Mouse (Mus musculus) forebrain, embryonic 12.5 days (tissue): ENCODE measurements around the gene Sept8. TPM values are rescaled to one million over a fixed set of nuclear protein-coding genes. Genes with fewer than 3 reads are reported as not detected.

ENCODE experiments used
- ATAC-seq: fragments of 200-750 bp; cut with Nextera tagmentation; 2 replicates; pipeline ENCODE4 v1.8.0; 2017; ENCODE audit warnings: moderate TSS enrichment; ENCODE audit not compliant: low FRiP score
- H3K27ac ChIP-seq: fragments of 300-500 bp; sonication (generic); 2 replicates; pipeline ENCODE4 v1.5.1; 2016; ENCODE audit warnings: mild to moderate bottlenecking
- H3K27me3 ChIP-seq: fragments of 300-500 bp; sonication (generic); 2 replicates; pipeline ENCODE4 v1.6.1; 2016; ENCODE audit warnings: mild to moderate bottlenecking
- H3K36me3 ChIP-seq: fragments of 300-500 bp; sonication (generic); replicated peaks from 2 replicates; pipeline ENCODE4 v1.6.1; 2016; ENCODE audit warnings: mild to moderate bottlenecking
- H3K4me1 ChIP-seq: fragments of 300-500 bp; sonication (generic); 2 replicates; pipeline ENCODE4 v1.6.1; 2016
- H3K4me2 ChIP-seq: fragments of 300-500 bp; sonication (generic); 2 replicates; pipeline ENCODE4 v1.6.1; 2016; ENCODE audit warnings: mild to moderate bottlenecking, moderate library complexity
- H3K4me3 ChIP-seq: fragments of 300-500 bp; sonication (generic); replicated peaks from 2 replicates; pipeline ENCODE4 v1.5.1; 2016; ENCODE audit warnings: mild to moderate bottlenecking
- H3K9ac ChIP-seq: fragments of 300-500 bp; sonication (generic); 2 replicates; pipeline ENCODE4 v1.6.1; 2016; ENCODE audit warnings: mild to moderate bottlenecking
- H3K9me3 ChIP-seq: fragments of 300-500 bp; sonication (generic); 2 replicates; pipeline ENCODE4 v1.6.1; 2016
- WGBS: fragments of 180-500 bp; shearing (Covaris S2); methylation state at CpG from one replicate; pipeline ENCODE4 v1.1.7; 2016; 5-methylcytosine and 5-hydroxymethylcytosine counted together
- polyA plus RNA-seq: library from polyadenylated mRNA; unstranded; fragments of >200 nt; fragmentation: Nextera tagmentation; extraction: Ambion mirVana; gene quantifications from 2 replicates; pipeline ENCODE4 v1.2.1, GENCODE M21; 2016

Gene Sept8
- polyA plus RNA-seq, 1 experiment from 2014 or later, result 22.5 TPM

DNA sequence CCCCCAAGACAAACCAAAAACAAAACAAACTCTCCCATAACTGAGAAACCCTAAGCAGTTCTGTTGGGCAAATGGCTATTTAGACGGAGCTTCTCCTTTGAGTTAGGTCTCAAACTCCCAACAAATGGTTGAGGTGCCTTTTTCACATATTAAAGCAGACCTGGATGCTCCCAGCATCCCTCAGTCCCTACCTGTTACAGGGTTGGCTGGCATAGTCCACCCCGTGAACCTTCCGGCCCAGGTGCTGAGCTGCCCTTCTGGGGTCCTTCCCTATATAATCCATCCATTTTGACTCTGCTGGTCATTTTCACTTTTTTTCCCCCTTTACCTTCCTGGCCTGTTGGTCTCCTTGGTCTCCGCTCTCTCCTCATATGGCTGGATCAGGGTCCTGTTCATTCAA, 47.6 kb downstream of the Sept8 start:
- WGBS, result 86% methylated on average over 4 of the region's 4 CpGs
- peak overlapping the region; percentile 84 for H3K9ac ChIP-seq
- peak overlapping the region; percentile 75 for H3K4me2 ChIP-seq
- H3K4me1 ChIP-seq, result peaks cover 21% of the 10 kb centered on the region
- H3K27me3 ChIP-seq, result no peaks in the 10 kb centered on the region
- ATAC-seq, result peak; percentile 12; the same call in 1 of the 2 replicates
- peak overlapping the region; percentile 87 for H3K4me3 ChIP-seq
- peaks cover 14% of the 10 kb centered on the region for H3K36me3 ChIP-seq
- H3K27ac ChIP-seq, result no peak overlapping the region; the same call in 1 of the 2 replicates
- no peaks in the 10 kb centered on the region for H3K9me3 ChIP-seq

DNA sequence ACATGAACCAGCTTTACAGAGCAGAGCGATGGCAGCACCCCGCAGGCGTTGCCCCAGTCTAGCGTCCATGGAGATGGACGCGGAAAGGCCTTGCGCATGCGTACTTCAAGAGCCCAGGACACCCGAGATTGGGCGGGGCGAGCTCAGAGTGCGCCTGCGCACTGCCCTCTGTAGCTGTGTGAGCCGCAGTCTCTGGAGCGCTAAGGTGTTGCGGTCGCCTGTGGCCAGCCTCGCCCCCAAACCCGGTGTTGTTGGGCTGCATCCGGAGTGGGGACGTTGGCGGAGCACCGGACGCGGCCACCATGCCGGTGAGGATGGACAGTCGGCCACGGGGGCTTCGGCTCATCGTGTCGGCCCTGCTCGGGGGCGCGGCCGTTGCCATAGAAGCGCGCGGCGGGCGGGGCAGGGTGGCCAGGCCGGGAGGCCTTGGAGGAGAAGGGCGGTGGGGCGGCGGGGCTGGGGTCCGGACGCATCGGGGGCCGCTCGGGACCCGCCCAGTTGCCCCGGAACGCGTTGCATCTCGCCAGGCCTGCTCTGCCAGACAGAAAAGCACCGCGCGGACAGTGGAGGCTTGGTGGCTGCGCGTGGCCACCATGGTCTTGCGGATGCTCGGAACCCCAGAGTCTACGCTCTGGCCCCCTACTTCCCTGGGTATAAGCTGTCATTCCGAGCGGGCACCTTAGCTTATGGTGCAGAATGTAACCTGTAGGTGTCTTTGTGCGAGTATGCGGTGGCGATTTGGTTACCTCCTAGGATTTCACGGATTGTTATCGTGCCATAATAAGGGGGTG, 48.4 kb downstream of the Sept8 start, which contains the start of gene Kif3a:
Gene Kif3a (plus strand): TSS at position 156 of the 791 bp plus-strand sequence.
- ATAC-seq, result peak; percentile 97
- WGBS, result under 1% methylated on average over 69 of the region's 69 CpGs

DNA sequence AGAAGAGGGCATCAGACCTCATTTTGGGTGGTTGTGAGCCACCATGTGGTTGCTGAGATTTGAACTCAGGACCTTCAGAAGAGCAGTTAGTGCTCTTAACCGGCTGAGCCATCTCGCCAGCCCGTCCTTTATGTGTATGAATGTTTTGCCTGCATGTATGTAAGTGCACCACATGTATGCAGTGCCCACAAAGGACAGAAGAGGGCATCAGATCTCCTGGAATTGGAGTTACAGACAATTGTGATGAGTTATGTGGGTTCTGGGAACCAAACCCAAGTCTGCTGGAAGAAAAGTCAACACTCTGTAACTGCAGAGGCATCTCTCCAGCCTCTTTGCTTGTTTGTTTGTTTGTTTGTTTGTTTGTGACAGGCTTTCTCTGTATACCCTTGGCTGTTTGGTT, 61.5 kb downstream of the Sept8 start:
- H3K9ac ChIP-seq, result no peak overlapping the region
- H3K9me3 ChIP-seq, result no peaks in the 10 kb centered on the region
- no peak for ATAC-seq
- peaks cover 68% of the 10 kb centered on the region for H3K36me3 ChIP-seq
- no peak overlapping the region for H3K27ac ChIP-seq
- no peak overlapping the region for H3K4me2 ChIP-seq
- 95% methylated on average over 3 of the region's 3 CpGs for WGBS
- H3K4me1 ChIP-seq, result no peaks in the 10 kb centered on the region
- H3K4me3 ChIP-seq, result no peak overlapping the region
- H3K27me3 ChIP-seq, result no peaks in the 10 kb centered on the region

More for the DNA sequence above, 48.4 kb downstream of the Sept8 start, which contains the start of gene Kif3a:
- Histone ChIP-seq H3K4me3 (peak within 1 kb of the TSS; percentile 87), H3K9ac (peak within 1 kb of the TSS; percentile 84), H3K27me3 (no peaks in the 10 kb centered on the region), H3K9me3 (no peaks in the 10 kb centered on the region), H3K4me2 (peak within 1 kb of the TSS; percentile 75), H3K36me3 (peaks cover 19% of the 10 kb centered on the region), H3K27ac (peak within 1 kb of the TSS; percentile 82), H3K4me1 (peaks cover 21% of the 10 kb centered on the region)

DNA sequence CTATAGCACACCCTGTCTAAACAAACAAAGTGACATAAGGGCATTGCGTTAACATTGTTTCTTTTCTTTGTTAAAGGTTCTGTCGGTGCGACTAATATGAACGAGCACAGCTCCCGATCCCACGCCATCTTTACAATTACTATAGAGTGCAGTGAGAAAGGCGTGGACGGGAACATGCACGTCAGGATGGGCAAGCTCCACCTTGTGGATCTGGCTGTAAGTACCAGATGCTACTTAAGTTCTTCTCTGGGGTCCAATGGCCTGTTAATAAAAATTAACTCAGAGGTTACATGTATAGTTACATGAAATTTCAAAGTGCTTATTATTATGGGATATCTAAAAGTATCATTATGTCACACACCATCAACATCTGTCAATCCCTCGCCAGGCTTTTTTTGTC, 64.1 kb downstream of the Sept8 start:
- H3K4me3 ChIP-seq, result no peak overlapping the region
- no peaks in the 10 kb centered on the region for H3K27me3 ChIP-seq
- H3K9ac ChIP-seq, result no peak overlapping the region
- no peak overlapping the region for H3K27ac ChIP-seq
- H3K4me2 ChIP-seq, result no peak overlapping the region
- peaks cover 78% of the 10 kb centered on the region for H3K36me3 ChIP-seq
- no peaks in the 10 kb centered on the region for H3K9me3 ChIP-seq
- ATAC-seq, result no peak
- WGBS, result 76% methylated on average over 10 of the region's 10 CpGs
- no peaks in the 10 kb centered on the region for H3K4me1 ChIP-seq

DNA sequence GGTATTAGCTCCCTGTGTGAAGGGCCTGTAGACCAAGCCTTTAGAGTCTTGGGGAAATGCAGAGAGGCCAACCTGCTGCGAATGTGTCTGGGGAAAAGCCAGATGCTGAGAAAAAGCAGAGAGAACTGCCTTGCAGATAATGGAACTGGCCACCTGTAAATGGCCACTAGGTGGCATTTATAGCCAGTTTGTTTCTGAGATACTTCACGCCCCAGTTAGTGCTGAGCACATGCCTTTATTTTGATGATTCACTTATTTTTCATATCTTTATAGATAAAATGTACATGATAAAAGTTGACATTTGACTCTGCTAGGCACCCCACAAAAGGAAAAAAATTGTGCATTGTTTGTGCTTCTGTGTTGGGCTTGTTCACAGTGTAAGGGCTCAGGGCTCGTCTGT, 65.8 kb downstream of the Sept8 start:
- Histone ChIP-seq H3K4me2 (no peak overlapping the region), H3K27ac (no peak overlapping the region), H3K4me1 (no peaks in the 10 kb centered on the region), H3K36me3 (peaks cover 81% of the 10 kb centered on the region), H3K4me3 (no peak overlapping the region), H3K27me3 (no peaks in the 10 kb centered on the region), H3K9ac (no peak overlapping the region), H3K9me3 (no peaks in the 10 kb centered on the region)
- 68% methylated on average over 3 of the region's 3 CpGs for WGBS
- no peak for ATAC-seq

DNA sequence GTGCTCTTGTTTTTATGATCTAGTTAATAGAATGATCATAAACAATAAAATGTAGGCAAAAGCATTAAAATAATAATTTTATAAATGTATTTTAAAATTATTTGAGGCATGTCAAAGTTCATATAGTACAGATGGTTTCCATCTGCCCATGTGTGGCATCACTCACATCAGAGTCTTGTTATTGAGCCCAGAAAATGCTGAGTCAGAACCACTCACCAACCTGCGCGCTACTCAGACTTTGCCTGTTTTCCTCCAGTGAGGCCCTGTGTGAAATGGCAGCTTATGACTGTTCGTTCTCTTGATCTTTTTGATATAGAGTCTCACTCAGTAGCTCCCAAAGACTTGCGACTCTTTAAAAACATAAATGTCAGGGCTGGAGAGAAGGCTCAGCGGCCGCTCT, 66.5 kb downstream of the Sept8 start:
- Histone ChIP-seq H3K9ac (no peak overlapping the region), H3K36me3 (peaks cover 76% of the 10 kb centered on the region), H3K27me3 (no peaks in the 10 kb centered on the region), H3K4me2 (no peak overlapping the region), H3K9me3 (no peaks in the 10 kb centered on the region), H3K27ac (no peak overlapping the region), H3K4me3 (no peak overlapping the region), H3K4me1 (no peaks in the 10 kb centered on the region)
- 97% methylated on average over 6 of the region's 6 CpGs for WGBS
- no peak for ATAC-seq

DNA sequence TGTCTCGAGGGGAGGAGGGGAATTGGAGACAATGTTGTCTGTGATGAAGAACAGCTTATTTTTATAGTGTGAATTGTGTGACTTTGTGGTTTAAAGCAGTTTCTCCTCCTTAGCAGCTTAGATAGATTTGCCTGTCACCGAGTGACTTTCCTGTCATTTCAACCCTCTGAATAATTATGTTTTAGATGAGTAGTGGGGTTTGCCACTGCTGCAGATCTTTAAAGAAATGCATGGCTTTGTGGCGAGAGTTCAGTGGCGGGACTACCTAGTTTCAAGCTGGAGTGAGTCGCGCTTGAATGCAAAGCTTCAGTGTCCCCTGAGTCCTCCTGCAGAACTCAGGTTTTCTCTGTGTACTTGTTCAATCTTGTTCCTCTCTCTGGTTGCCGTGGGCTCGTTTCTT, 69.2 kb downstream of the Sept8 start:
- no peak for ATAC-seq
- peaks cover 79% of the 10 kb centered on the region for H3K36me3 ChIP-seq
- no peak overlapping the region for H3K4me2 ChIP-seq
- H3K27me3 ChIP-seq, result no peaks in the 10 kb centered on the region
- H3K4me3 ChIP-seq, result no peak overlapping the region
- no peak overlapping the region for H3K27ac ChIP-seq
- H3K9ac ChIP-seq, result no peak overlapping the region
- no peaks in the 10 kb centered on the region for H3K9me3 ChIP-seq
- H3K4me1 ChIP-seq, result no peaks in the 10 kb centered on the region
- WGBS, result 82% methylated on average over 8 of the region's 8 CpGs

DNA sequence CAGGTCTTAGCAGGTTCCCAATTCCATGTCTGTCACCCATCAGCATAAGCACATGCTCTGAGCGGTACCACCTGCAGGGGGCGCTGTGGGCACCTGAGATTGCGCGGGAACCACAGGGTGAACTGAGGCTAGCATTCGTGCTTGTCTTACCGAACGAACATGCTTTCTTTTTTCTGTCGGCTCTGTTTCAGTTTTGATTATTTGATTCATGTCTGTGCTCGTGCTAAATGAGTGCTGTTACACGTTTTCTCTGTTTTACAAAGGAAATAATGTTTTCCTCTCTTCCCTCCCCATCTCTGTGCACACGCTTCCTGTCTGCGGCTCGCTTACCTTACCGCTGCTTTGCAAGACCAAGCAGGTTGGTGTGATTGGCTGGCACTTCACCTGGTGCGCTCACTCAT, 71.3 kb downstream of the Sept8 start:
- Histone ChIP-seq H3K27me3 (no peaks in the 10 kb centered on the region), H3K4me2 (no peak overlapping the region), H3K36me3 (peaks cover 79% of the 10 kb centered on the region), H3K9me3 (no peaks in the 10 kb centered on the region), H3K4me3 (no peak overlapping the region), H3K4me1 (no peaks in the 10 kb centered on the region), H3K9ac (no peak overlapping the region), H3K27ac (no peak overlapping the region)
- 41% methylated on average over 15 of the region's 15 CpGs for WGBS
- no peak for ATAC-seq

DNA sequence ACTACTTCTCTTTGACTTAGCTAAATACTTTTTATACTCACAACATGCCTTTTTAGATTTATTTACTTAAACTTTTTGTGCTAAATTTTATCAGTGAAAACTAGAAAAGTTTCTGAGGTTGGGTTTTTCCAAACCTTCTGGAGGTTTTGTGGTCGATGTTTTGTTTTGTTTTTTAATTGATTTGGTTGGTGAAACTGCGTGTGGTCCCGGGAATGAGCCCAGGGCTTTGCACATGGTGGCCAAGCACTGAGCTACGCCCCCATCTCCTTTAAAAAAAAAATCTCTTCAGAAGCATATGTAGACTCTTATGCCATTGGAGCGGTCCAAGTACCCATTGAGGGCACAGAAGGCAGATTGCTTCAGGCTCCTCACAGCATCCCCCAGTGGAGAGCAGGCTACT, 72.1 kb downstream of the Sept8 start:
- Histone ChIP-seq H3K9me3 (no peaks in the 10 kb centered on the region), H3K27me3 (no peaks in the 10 kb centered on the region), H3K4me1 (no peaks in the 10 kb centered on the region), H3K9ac (no peak overlapping the region), H3K4me3 (no peak overlapping the region), H3K4me2 (no peak overlapping the region), H3K36me3 (peaks cover 75% of the 10 kb centered on the region), H3K27ac (no peak overlapping the region)
- ATAC-seq, result no peak
- 90% methylated on average over 5 of the region's 5 CpGs for WGBS

Other genes with a start within 250 kb of the Sept8 start
- 93.3 and 95.9 TPM in 2 replicates for gene Hspa4, start 218.8 kb upstream of the Sept8 start, polyA plus RNA-seq
- gene Zcchc10, start 194.6 kb upstream of the Sept8 start, polyA plus RNA-seq, result 17.3 and 17.4 TPM in 2 replicates
- gene Aff4, start 168.4 kb upstream of the Sept8 start, polyA plus RNA-seq, result 66.9 and 77.6 TPM in 2 replicates
- gene Leap2, start 96.1 kb upstream of the Sept8 start, polyA plus RNA-seq, result 0.70 TPM in 1 of 2 replicates, not detected in the other
- 538 and 578 TPM in 2 replicates for gene Uqcrq, start 88.4 kb upstream of the Sept8 start, polyA plus RNA-seq
- gene Gdf9, start 88.2 kb upstream of the Sept8 start, polyA plus RNA-seq, result 2.0 and 2.8 TPM in 2 replicates
- 0.13 and 0.14 TPM in 2 replicates for gene Gm10447, start 62.1 kb upstream of the Sept8 start, polyA plus RNA-seq
- gene Shroom1, start 62.1 kb upstream of the Sept8 start, polyA plus RNA-seq, result 1.8 and 2.0 TPM in 2 replicates
- not detected in 2 replicates for gene Gm9837, start 48.8 kb upstream of the Sept8 start, polyA plus RNA-seq
- 0.29 TPM in 1 of 2 replicates, not detected in the other for gene Gm9945, start 39.1 kb upstream of the Sept8 start, polyA plus RNA-seq
- gene Sowaha, start 39.0 kb upstream of the Sept8 start, polyA plus RNA-seq, result 1.1 and 1.6 TPM in 2 replicates
- gene Kif3a, start 48.1 kb downstream of the Sept8 start, polyA plus RNA-seq, result 120 and 145 TPM in 2 replicates
- 1.4 and 2.6 TPM in 2 replicates for gene Il4, start 99.4 kb downstream of the Sept8 start, polyA plus RNA-seq
- gene Il13, start 115.4 kb downstream of the Sept8 start, polyA plus RNA-seq, result not detected in 2 replicates
- 23.4 and 24.6 TPM in 2 replicates for gene Rad50, start 188.1 kb downstream of the Sept8 start, polyA plus RNA-seq
- not detected in 2 replicates for gene Il5, start 201.5 kb downstream of the Sept8 start, polyA plus RNA-seq